Mouse (Mus musculus) heart, adult 2 months (tissue): ENCODE results near the gene Crybb1. TPM values are rescaled to one million over a fixed set of nuclear protein-coding genes. Genes with fewer than 3 reads are reported as not detected.

Experiments used
- DNase-seq, 2 experiments: peaks; one replicate each; pipeline ENCODE4 v3.0.0; 2021
- H3K27ac ChIP-seq: fragments of 200-600 bp; 2 replicates; pipeline ENCODE4 v1.8.1; 2022
- H3K27me3 ChIP-seq: fragments of 200-500 bp; 2 replicates; pipeline ENCODE4 v1.6.1; 2012; ENCODE audit warnings: mild to moderate bottlenecking, low read length, inconsistent platforms, mixed read lengths; ENCODE audit not compliant: control insufficient read depth, insufficient read depth
- H3K36me3 ChIP-seq: fragments of 200-500 bp; 2 replicates; pipeline ENCODE4 v1.6.1; 2012; ENCODE audit warnings: low read length, inconsistent platforms; ENCODE audit not compliant: control insufficient read depth, insufficient read depth
- H3K4me1 ChIP-seq: fragments of 200-500 bp; 2 replicates; pipeline ENCODE4 v1.6.1; 2011; ENCODE audit warnings: low read length; ENCODE audit not compliant: control insufficient read depth, insufficient read depth
- H3K4me3 ChIP-seq: fragments of 200-600 bp; 2 replicates; pipeline ENCODE4 v1.8.1; 2022
- H3K79me2 ChIP-seq: fragments of 200-500 bp; replicated peaks from 2 replicates; pipeline ENCODE4 v1.6.1; 2012; ENCODE audit warnings: mild to moderate bottlenecking, inconsistent platforms, low read length, moderate library complexity, mixed read lengths; ENCODE audit not compliant: control insufficient read depth, insufficient read depth
- H3K9ac ChIP-seq: fragments of 200-500 bp; 2 replicates; pipeline ENCODE4 v1.6.1; 2012; ENCODE audit warnings: low read depth, mild to moderate bottlenecking, control low read depth, inconsistent platforms, low read length, mixed read lengths
- CTCF ChIP-seq: fragments of 200-600 bp; IDR thresholded peaks from 2 replicates; pipeline ENCODE4 v1.8.1; 2022; ENCODE audit warnings: antibody characterized with exemption, mild to moderate bottlenecking, moderate library complexity
- EP300 ChIP-seq: fragments of 200-500 bp; IDR thresholded peaks from 2 replicates; pipeline ENCODE4 v1.6.1; 2011; ENCODE audit warnings: low read depth, low read length, control low read depth; ENCODE audit not compliant: insufficient read depth
- POLR2A ChIP-seq: fragments of 200-500 bp; IDR thresholded peaks from 2 replicates; pipeline ENCODE4 v1.6.1; 2011; ENCODE audit warnings: mild to moderate bottlenecking, low read depth, low read length, control low read depth; ENCODE audit not compliant: insufficient read depth
- WGBS: fragments of 180-500 bp; shearing (Covaris S2); methylation state at CpG from one replicate; pipeline ENCODE4 v1.1.7; 2018; 5-methylcytosine and 5-hydroxymethylcytosine counted together
- intact Hi-C: fragments of 180-260 bp; cut with DNase I; formaldehyde crosslinking; loops from one replicate; pipeline ENCODE4 v1.15.1; 2025
- polyA plus RNA-seq: library from polyadenylated mRNA; depleted of rRNA; stranded (reverse); fragments of >200 nt; gene quantifications from 2 replicates; pipeline ENCODE4 v1.2.3, GENCODE M21; 2012
- total RNA-seq, 2 experiments: library from RNA; stranded (reverse); gene quantifications; 2 replicates each; pipeline ENCODE4 v1.2.3; 2021

Crybb1 gene
- total and polyA plus RNA-seq, 3 experiments: 1.5 to 3.3 (median 2.3) TPM

GRCm38 (mm10) chr5:112228240-112229076 lies 27.2 kb upstream of the Crybb1 start:
- intact Hi-C loops: no loop called here
- Histone ChIP-seq H3K36me3 (no peaks in the 10 kb centered on the region), H3K27ac (no peak overlapping the region), H3K4me1 (no peaks in the 10 kb centered on the region), H3K27me3 (peaks cover 21% of the 10 kb centered on the region), H3K79me2 (no peaks in the 10 kb centered on the region), H3K9ac (no peak overlapping the region), H3K4me3 (no peak overlapping the region)
- DNase-seq: no peak
- TF ChIP-seq CTCF (no peak), POLR2A (no peak), EP300 (no peak)
- WGBS: 2% methylated on average over 57 of the region's 57 CpGs

- no peaks in the 10 kb centered on the region for H3K36me3 ChIP-seq
- H3K27me3 ChIP-seq: peaks cover 3% of the 10 kb centered on the region; the same call in 1 of the 2 replicates
- WGBS: 52% methylated on average over 5 of the region's 5 CpGs
- no peak overlapping the region for H3K9ac ChIP-seq
- intact Hi-C loops: no loop called here
- no peak for DNase-seq
- H3K27ac ChIP-seq: no peak overlapping the region
- H3K4me1 ChIP-seq: no peaks in the 10 kb centered on the region
- TF ChIP-seq POLR2A (no peak), EP300 (no peak), CTCF (no peak)
- no peaks in the 10 kb centered on the region for H3K79me2 ChIP-seq
- H3K4me3 ChIP-seq: no peak overlapping the region
Observed at GRCm38 (mm10) chr5:112235806-112236205, 19.8 kb upstream of the Crybb1 start.

GRCm38 (mm10) chr5:112236631-112237030 lies 19.0 kb upstream of the Crybb1 start:
- no peaks in the 10 kb centered on the region for H3K36me3 ChIP-seq
- H3K4me1 ChIP-seq: no peaks in the 10 kb centered on the region
- no peak overlapping the region for H3K27ac ChIP-seq
- WGBS: 82% methylated on average over 2 of the region's 2 CpGs
- H3K4me3 ChIP-seq: no peak overlapping the region
- H3K27me3 ChIP-seq: peaks cover 3% of the 10 kb centered on the region; the same call in 1 of the 2 replicates
- no peak overlapping the region for H3K9ac ChIP-seq
- H3K79me2 ChIP-seq: no peaks in the 10 kb centered on the region
- intact Hi-C loops: no loop called here
- DNase-seq: no peak
- TF ChIP-seq CTCF: no peak
- TF ChIP-seq EP300: no peak
- TF ChIP-seq POLR2A: no peak

- Histone ChIP-seq H3K4me3 (no peak overlapping the region), H3K27ac (no peak overlapping the region), H3K4me1 (no peaks in the 10 kb centered on the region), H3K36me3 (no peaks in the 10 kb centered on the region), H3K9ac (no peak overlapping the region), H3K27me3 (peaks cover 3% of the 10 kb centered on the region; the same call in 1 of the 2 replicates), H3K79me2 (no peaks in the 10 kb centered on the region)
- TF ChIP-seq EP300 (no peak), CTCF (no peak), POLR2A (no peak)
- no peak for DNase-seq
- WGBS: 24% methylated on average over 16 of the region's 16 CpGs
- intact Hi-C loops: no loop called here
Observed at GRCm38 (mm10) chr5:112237439-112237838, 18.2 kb upstream of the Crybb1 start.

GRCm38 (mm10) chr5:112237866-112238570 lies 17.6 kb upstream of the Crybb1 start:
- Histone ChIP-seq H3K27ac (no peak overlapping the region), H3K9ac (no peak overlapping the region), H3K36me3 (no peaks in the 10 kb centered on the region), H3K79me2 (no peaks in the 10 kb centered on the region), H3K4me3 (no peak overlapping the region), H3K27me3 (peaks cover 3% of the 10 kb centered on the region; the same call in 1 of the 2 replicates), H3K4me1 (no peaks in the 10 kb centered on the region)
- intact Hi-C loops: no loop called here
- WGBS: 58% methylated on average over 9 of the region's 9 CpGs
- DNase-seq: no peak
- TF ChIP-seq POLR2A (no peak), EP300 (no peak), CTCF (no peak)
